Mouse (Mus musculus) adrenal gland, adult (tissue): ENCODE data around the gene Larp6.

Source experiments
- DNase-seq, 2 experiments: peaks; one replicate each; pipeline ENCODE4 v3.0.0; 2022 to 2023; ENCODE audit warnings: low spot score in 1 of 2; ENCODE audit not compliant: inconsistent age in 2 of 2

Larp6 gene

GRCm38 (mm10) chr9:60712771-60713541 lies at the start of gene Larp6:
Gene Larp6, plus strand, starts transcription at chr9:60712989.
- peak; percentile 58 to 78 for DNase-seq

- DNase-seq = no peak
These were observed 48.4 kb upstream of the Larp6 start for GRCm38 (mm10) chr9:60664385-60664784.

- peak in 1 of 2 experiments; percentile 32 for DNase-seq
These were observed 47.9 kb upstream of the Larp6 start for GRCm38 (mm10) chr9:60664866-60665265.

- DNase-seq = no peak
These were observed 47.3 kb upstream of the Larp6 start for GRCm38 (mm10) chr9:60665535-60665934.

- DNase-seq = no peak
These were observed 43.9 kb upstream of the Larp6 start for GRCm38 (mm10) chr9:60668886-60669285.

GRCm38 (mm10) chr9:60672568-60672967 lies 40.2 kb upstream of the Larp6 start:
- DNase-seq = peak in 1 of 2 experiments; percentile 53

GRCm38 (mm10) chr9:60674780-60675179 lies 38.0 kb upstream of the Larp6 start:
- no peak for DNase-seq

GRCm38 (mm10) chr9:60676429-60676828 lies 36.4 kb upstream of the Larp6 start:
- DNase-seq = no peak

GRCm38 (mm10) chr9:60678913-60679312 lies 33.9 kb upstream of the Larp6 start:
- DNase-seq = no peak

GRCm38 (mm10) chr9:60681005-60681404 lies 31.8 kb upstream of the Larp6 start:
- no peak for DNase-seq

GRCm38 (mm10) chr9:60682753-60683152 lies 30.0 kb upstream of the Larp6 start:
- DNase-seq = no peak

- no peak for DNase-seq
These were observed 25.4 kb upstream of the Larp6 start for GRCm38 (mm10) chr9:60687415-60687814.

GRCm38 (mm10) chr9:60687891-60688324 lies 24.9 kb upstream of the Larp6 start, which contains the start of gene Lrrc49:
Gene Lrrc49, minus strand, starts transcription at chr9:60688158.
- peak; percentile 92 to 96 for DNase-seq

- peak; percentile 83 to 91 for DNase-seq
These were observed 20.2 kb upstream of the Larp6 start for GRCm38 (mm10) chr9:60692624-60693023.

- DNase-seq = peak; percentile 46 to 53
These were observed 18.8 kb upstream of the Larp6 start for GRCm38 (mm10) chr9:60693986-60694385.

GRCm38 (mm10) chr9:60696271-60696985 lies 16.4 kb upstream of the Larp6 start:
- peak; percentile 62 to 68 for DNase-seq

- no peak for DNase-seq
These were observed 13.1 kb upstream of the Larp6 start for GRCm38 (mm10) chr9:60699581-60700231.

GRCm38 (mm10) chr9:60707594-60707993 lies 5.2 kb upstream of the Larp6 start:
- DNase-seq = no peak

- no peak for DNase-seq
These were observed 4.2 kb upstream of the Larp6 start for GRCm38 (mm10) chr9:60708606-60709005.

- DNase-seq = no peak
These were observed 3.1 kb upstream of the Larp6 start for GRCm38 (mm10) chr9:60709721-60710120.

GRCm38 (mm10) chr9:60712011-60712410 lies 778 bp upstream of the Larp6 start:
- DNase-seq = no peak

- peak in 1 of 2 experiments; percentile 27 for DNase-seq
These were observed 827 bp downstream of the Larp6 start for GRCm38 (mm10) chr9:60713616-60714015.
